Mouse (Mus musculus): ENCODE data around the gene Mepce. TPM values are rescaled to one million over a fixed set of nuclear protein-coding genes. Genes with fewer than 3 reads are reported as not detected.

Gene Mepce
- polyA plus RNA-seq, 1 experiment from 2014 or later, result 64.6 TPM

DNA sequence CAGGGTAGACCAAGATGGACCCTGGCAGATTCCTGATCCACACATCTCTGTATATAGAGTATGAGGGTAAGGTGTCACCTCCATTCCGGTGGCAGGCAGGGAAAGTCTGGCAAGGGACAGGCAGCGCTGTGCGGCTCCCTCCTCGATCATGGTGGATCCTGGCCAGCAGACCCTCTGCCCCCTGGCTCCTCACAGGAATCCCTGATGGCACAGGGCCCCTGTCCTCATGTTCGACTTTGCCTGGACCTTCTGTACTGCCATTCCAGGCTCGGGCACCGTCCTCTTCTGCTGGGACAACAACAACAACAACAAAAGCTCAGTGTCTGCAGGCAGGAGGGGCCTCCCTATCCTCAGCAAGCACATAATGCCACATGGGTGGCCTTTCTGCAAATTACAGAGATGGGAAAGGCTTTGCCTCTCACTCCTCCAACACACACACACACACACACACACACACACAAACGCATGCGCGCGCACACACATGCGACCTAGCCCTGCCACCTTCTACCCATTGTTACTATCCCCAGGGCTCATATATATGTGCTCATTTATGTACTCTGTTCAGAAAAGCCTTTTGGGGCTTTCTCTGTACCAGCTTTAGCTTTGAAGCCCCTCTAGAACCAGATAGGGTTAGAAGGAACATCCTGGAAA lies 53.7 kb downstream of the Mepce start:
- H3K27me3 ChIP-seq, result no peaks in the 10 kb centered on the region
- ATAC-seq (no peak), DNase-seq (ENCODE audit: low read depth, low spot score) (no peak)
- ChIA-PET CTCF (interaction anchor here (2.2 kb wide), 1 partner anchor 77 kb away, joined by 6 read pairs; no protein-coding TSS in a partner anchor), POLR2A (no interaction called here)
- TF ChIP-seq CTCF (IDR thresholded peaks at IDR 0.05), result no peak
- in situ Hi-C loops (cut with MboI; ENCODE audit: low pct_unique_long_range_greater_than_20kb), result loop anchor here (5.0 kb wide), 1 partner anchor 36 kb away; no protein-coding TSS in a partner anchor

Other genes starting within 250 kb of the Mepce start
- gene Actl6b, start 234.1 kb downstream of the Mepce start, polyA plus RNA-seq (2021), result not detected
- gene Tfr2, start 217.8 kb downstream of the Mepce start, polyA plus RNA-seq (2021), result not detected
- gene Mospd3, start 186.6 kb downstream of the Mepce start, polyA plus RNA-seq (2021), result 65.4 TPM
- gene Pcolce, start 173.9 kb downstream of the Mepce start, polyA plus RNA-seq (2021), result 990 TPM
- 2.5 TPM for gene Fbxo24, start 158.7 kb downstream of the Mepce start, polyA plus RNA-seq (2021)
- 31.0 TPM for gene Lrch4, start 158.5 kb downstream of the Mepce start, polyA plus RNA-seq (2021)
- gene Gm20605, start 158.5 kb downstream of the Mepce start, polyA plus RNA-seq (2021), result 17.5 TPM
- 5.2 TPM for gene Sap25, start 146.3 kb downstream of the Mepce start, polyA plus RNA-seq (2021)
- gene Irs3, start 141.9 kb downstream of the Mepce start, polyA plus RNA-seq (2021), result 0.09 TPM
- 33.1 TPM for gene Agfg2, start 102.9 kb downstream of the Mepce start, polyA plus RNA-seq (2021)
- 13.4 TPM for gene Nyap1, start 46.0 kb downstream of the Mepce start, polyA plus RNA-seq (2021)
- 154 TPM for gene Tsc22d4, start 41.9 kb downstream of the Mepce start, polyA plus RNA-seq (2021)
- 36.7 TPM for gene Ppp1r35, start 8.8 kb downstream of the Mepce start, polyA plus RNA-seq (2021)
- 22.2 TPM for gene Zcwpw1, start 143 bp upstream of the Mepce start, polyA plus RNA-seq (2021)
- 0.05 TPM for gene Pilra, start 48.6 kb upstream of the Mepce start, polyA plus RNA-seq (2021)
- gene Pilrb1, start 70.5 kb upstream of the Mepce start, polyA plus RNA-seq (2021), result not detected
- gene Pilrb2, start 84.2 kb upstream of the Mepce start, polyA plus RNA-seq (2021), result not detected
- gene Cyp3a13, start 134.0 kb upstream of the Mepce start, polyA plus RNA-seq (2021), result 1.3 TPM
- gene Gjc3, start 175.4 kb upstream of the Mepce start, polyA plus RNA-seq (2021), result not detected
- not detected for gene Azgp1, start 193.9 kb upstream of the Mepce start, polyA plus RNA-seq (2021)
- not detected for gene Smok3a, start 233.6 kb upstream of the Mepce start, polyA plus RNA-seq (2021)
- gene Smok3b, start 233.8 kb upstream of the Mepce start, polyA plus RNA-seq (2021), result not detected

Measured in Patski (cell line).